Mouse (Mus musculus): Measurements from ENCODE around the gene Gemin5.
A peak's percentile ranks its signal among the peaks of the same experiment; 100 is the strongest.

Gene Gemin5

GRCm38 (mm10) chr11:58169666-58170065, 1.3 kb upstream of the Gemin5 start:
- DNase-seq = no peak

GRCm38 (mm10) chr11:58167822-58168166, 545 bp downstream of the Gemin5 start:
- no peak for DNase-seq

GRCm38 (mm10) chr11:58165072-58165471, 3.3 kb downstream of the Gemin5 start:
- DNase-seq = no peak

GRCm38 (mm10) chr11:58156871-58157270, 11.5 kb downstream of the Gemin5 start:
- no peak for DNase-seq

GRCm38 (mm10) chr11:58155458-58155857, 12.9 kb downstream of the Gemin5 start:
- no peak for DNase-seq

GRCm38 (mm10) chr11:58146241-58146640, 22.1 kb downstream of the Gemin5 start:
- DNase-seq = no peak

- DNase-seq = no peak
Measured at GRCm38 (mm10) chr11:58143704-58144426, 24.5 kb downstream of the Gemin5 start.

GRCm38 (mm10) chr11:58139466-58139865, 28.9 kb downstream of the Gemin5 start:
- DNase-seq = no peak

GRCm38 (mm10) chr11:58138821-58139220, 29.5 kb downstream of the Gemin5 start:
- DNase-seq = no peak

- no peak for DNase-seq
Measured at GRCm38 (mm10) chr11:58136677-58137076, 31.7 kb downstream of the Gemin5 start.

GRCm38 (mm10) chr11:58135296-58135695, 33.0 kb downstream of the Gemin5 start:
- peak; percentile 18 for DNase-seq

- DNase-seq = no peak
Measured at GRCm38 (mm10) chr11:58134869-58135268, 33.5 kb downstream of the Gemin5 start.

GRCm38 (mm10) chr11:58132026-58132425, 36.3 kb downstream of the Gemin5 start:
- DNase-seq = no peak

GRCm38 (mm10) chr11:58129302-58129843, 39.0 kb downstream of the Gemin5 start:
- DNase-seq = no peak

GRCm38 (mm10) chr11:58127544-58127943, 40.8 kb downstream of the Gemin5 start:
- DNase-seq = no peak

- DNase-seq = peak; percentile 73
Measured at GRCm38 (mm10) chr11:58126397-58127160, 41.8 kb downstream of the Gemin5 start.

- DNase-seq = peak; percentile 22
Measured at GRCm38 (mm10) chr11:58125021-58125420, 43.3 kb downstream of the Gemin5 start.

GRCm38 (mm10) chr11:58123711-58124110, 44.6 kb downstream of the Gemin5 start:
- DNase-seq = no peak

- no peak for DNase-seq
Measured at GRCm38 (mm10) chr11:58121351-58121750, 47.0 kb downstream of the Gemin5 start.

GRCm38 (mm10) chr11:58120655-58121054, 47.7 kb downstream of the Gemin5 start:
- DNase-seq = no peak

- no peak for DNase-seq
Measured at GRCm38 (mm10) chr11:58117044-58117652, 51.2 kb downstream of the Gemin5 start.

GRCm38 (mm10) chr11:58116560-58116959, 51.8 kb downstream of the Gemin5 start:
- DNase-seq = no peak

GRCm38 (mm10) chr11:58107664-58108337, 60.5 kb downstream of the Gemin5 start:
- DNase-seq = no peak

Measured in lung, postnatal 10 days (tissue).